Mouse (Mus musculus): ENCODE results near the gene Fancb.

The Fancb gene

DNA sequence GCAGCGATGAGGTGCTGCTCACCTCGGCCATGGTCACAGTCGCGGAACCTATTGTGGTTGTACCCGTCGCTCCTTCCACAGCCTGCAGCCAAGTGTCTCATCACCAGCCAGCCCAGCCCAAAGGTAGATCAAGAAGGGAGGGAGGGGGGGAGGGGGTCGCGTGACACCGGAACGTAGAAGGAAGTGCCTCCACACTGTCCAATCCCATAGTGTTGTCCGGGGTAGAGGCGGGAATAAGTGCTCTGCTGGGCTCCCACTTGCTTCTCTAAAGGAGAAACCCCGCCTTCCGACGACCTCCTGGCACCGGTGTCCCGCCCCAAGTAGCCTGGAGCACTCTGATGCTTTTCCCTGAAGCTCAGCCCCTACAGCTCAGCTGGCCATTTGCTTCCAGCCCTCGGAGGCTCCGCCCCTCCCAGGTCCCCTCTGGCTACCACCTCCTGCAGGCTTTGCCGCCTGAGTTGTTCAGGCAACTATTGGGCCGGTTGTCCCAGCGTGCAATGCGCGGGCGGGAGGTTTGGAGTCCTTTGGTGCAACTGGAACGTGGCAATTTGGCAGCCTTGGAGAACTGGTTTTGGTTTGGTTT lies at the start of gene Fancb, which contains the start of gene Mospd2:
Gene Fancb (plus strand): TSS at position 400 of the 583 bp plus-strand sequence.
Gene Mospd2 (minus strand): TSS at position 183 of the 583 bp plus-strand sequence.
- in situ Hi-C loops (cut with MboI), result no loop called here

GRCm38 (mm10) chrX:164941540-164941939 lies 38.9 kb upstream of the Fancb start:
- in situ Hi-C loops (cut with MboI), result no loop called here

DNA sequence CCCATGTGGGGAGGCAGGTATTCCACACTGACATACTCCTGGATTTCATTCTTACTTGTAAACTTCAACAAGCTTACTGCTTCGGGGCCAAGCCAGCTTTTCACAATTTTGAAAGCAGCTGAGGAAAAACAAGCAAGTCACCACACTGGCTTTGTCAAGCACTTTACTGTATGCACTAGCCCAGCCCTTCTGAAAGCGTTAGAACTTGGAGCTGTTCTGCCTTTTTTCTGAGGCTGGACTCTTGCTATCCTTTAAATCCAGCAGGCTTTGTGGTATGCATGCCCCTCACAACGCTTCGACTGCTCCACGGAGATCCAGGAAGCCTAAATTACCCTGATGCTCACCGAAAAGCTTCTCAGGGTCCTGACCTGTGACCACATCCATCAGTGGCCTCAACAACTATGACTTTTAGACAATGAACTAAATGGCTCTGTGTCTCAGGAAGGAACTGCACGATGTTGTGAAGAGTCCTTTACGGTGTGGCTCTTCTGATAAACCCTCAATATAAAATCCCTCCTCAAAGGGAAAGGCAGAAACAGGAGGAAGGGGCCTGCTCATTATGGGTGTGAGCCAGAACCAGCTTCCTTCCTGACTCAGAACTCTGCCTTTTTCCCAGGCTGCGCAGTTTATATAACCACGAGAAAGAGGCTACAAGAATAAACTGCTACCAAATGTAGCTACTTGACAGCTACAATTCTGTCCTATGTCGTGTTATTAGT lies 28.4 kb upstream of the Fancb start:
- in situ Hi-C loops (cut with MboI), result no loop called here

- in situ Hi-C loops (cut with MboI), result no loop called here
Measured at GRCm38 (mm10) chrX:164952601-164953375, 27.6 kb upstream of the Fancb start.

DNA sequence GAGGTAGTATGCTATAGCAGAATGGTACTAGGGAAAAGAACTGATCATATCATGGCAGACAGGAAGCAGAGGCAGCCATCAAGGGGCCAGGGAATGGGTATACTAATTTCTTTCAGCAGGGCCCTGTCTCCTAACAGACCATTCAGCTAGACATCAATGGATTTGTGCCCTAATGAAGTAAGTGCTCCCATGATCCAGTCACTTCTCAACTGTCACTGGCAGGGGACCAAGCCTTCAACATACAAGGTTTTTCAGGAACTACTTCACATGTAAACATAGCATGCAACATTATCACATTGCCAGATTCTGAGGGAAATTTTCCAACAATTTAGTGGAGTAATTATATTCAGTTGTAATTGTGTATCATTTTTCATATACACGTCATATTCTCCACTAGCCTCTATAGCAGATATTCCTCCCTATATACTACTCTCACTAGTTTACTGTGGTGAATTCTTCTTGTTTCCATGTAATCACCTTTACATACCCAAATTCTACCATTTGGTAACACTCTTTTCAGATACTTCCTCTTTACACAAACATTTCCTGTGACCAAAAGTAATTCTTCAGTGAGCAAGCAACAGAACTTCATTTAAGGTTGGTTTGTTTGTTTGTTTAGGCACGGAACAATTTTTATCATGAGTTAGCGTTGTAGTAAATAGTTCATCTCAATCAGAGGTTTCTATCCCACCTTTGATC lies 14.5 kb upstream of the Fancb start:
- in situ Hi-C loops (cut with MboI), result no loop called here

DNA sequence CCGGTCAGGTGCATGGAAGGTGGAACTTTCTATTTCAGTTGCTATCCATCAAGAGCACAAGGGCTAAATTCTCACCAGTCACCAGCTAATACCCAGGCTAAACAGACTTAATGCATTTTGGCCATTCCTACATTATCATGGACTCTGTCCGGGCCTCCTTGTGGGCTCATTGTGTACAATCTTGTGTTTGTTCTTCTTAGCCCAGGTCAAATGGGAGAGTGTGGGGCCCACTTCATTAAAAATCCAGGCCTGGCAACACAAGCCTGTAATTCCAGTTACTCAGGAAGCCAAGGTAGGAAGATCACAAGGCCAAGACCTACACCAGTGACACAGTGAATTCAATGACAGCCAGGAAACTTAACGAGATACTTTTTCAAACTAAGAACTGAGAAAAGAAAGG lies 9.2 kb upstream of the Fancb start:
- in situ Hi-C loops (cut with MboI), result no loop called here

DNA sequence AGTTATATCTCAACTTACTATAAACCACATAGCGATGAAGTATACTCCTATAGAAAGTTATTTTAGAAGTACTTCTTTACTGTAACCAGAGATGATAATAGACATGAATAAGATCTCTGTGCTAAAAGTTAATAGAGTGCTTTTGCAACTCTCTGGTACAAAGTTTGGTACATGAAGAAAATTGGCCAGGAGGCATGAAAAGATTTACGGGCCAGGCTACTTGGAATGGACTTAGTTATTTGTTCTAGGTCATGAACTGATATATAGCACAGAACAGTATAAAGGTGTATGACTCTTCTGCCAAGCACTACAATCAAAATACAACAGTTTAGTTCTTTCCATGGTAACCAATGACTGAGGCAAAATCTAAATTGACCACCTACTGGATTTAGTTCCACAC lies 1.5 kb upstream of the Fancb start:
- in situ Hi-C loops (cut with MboI), result no loop called here

DNA sequence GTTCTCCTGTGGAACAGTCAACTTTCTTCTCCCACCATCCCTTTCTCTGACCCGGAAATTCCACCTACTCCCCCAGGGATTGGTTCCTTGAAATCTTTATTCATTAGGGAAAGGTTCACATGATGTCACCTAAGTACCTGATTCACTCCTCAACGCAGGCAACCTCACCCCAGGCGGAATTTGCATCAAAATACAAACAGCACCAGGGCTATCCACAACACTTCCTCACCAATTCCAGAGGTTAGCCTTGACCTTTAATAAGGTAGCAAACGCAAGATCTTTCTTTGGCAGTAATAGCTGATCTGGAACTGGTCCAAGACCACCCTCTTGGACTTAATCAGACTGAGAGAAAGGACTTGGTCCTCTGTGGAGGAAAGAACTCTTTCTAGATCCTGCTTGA lies 22.7 kb downstream of the Fancb start:
- in situ Hi-C loops (cut with MboI), result no loop called here

DNA sequence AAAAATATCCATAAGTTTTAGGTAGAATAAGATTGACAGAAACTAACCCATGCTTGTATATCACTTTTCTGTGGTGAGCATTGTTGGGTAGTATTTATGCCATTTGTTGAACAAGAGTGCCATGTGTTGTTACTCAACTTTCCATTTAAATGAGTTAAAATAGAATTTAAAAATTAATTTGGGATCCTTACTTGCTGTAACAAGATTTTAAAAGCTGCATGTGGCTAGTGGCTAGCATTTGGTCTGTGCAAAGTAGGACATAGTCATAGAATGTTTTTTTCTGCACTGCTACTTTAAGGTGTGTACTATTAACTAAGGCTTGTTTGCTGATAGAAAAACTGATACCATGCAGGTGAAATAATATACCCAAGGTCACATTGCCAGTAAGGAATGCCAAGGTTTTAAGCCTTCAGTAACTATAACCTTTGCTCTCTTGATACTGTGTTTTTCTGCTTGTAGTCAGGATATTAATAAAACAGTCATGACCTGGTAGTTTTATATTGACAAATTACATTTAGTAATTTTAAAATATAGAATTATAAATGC lies 24.5 kb downstream of the Fancb start, which contains the start of gene Gm17604:
Gene Gm17604 (minus strand): TSS at position 51 of the 546 bp plus-strand sequence.
- in situ Hi-C loops (cut with MboI), result no loop called here
